Mouse (Mus musculus) forebrain, embryonic 13.5 days (tissue): ENCODE data around the gene Rgcc. TPM values are rescaled to one million over a fixed set of nuclear protein-coding genes. Genes with fewer than 3 reads are reported as not detected.

ENCODE experiments used
- polyA plus RNA-seq: library from polyadenylated mRNA; unstranded; fragments of >200 nt; fragmentation: Nextera tagmentation; extraction: Ambion mirVana; gene quantifications from 2 replicates; pipeline ENCODE4 v1.2.1, GENCODE M21; 2015

The Rgcc gene
- polyA plus RNA-seq, 1 experiment from 2014 or later = 106 TPM

Other genes with a start within 250 kb of the Rgcc start
- not detected in 2 replicates for gene Zfp957, start 54.3 kb downstream of the Rgcc start, polyA plus RNA-seq
- 38.9 and 42.7 TPM in 2 replicates for gene Naa16, start 89.1 kb upstream of the Rgcc start, polyA plus RNA-seq
- gene Mtrf1, start 96.1 kb upstream of the Rgcc start, polyA plus RNA-seq = 9.8 and 11.3 TPM in 2 replicates
- gene Kbtbd7, start 124.9 kb upstream of the Rgcc start, polyA plus RNA-seq = 16.0 and 16.6 TPM in 2 replicates
- 4.4 and 5.4 TPM in 2 replicates for gene Kbtbd6, start 150.2 kb upstream of the Rgcc start, polyA plus RNA-seq
- 3.0 and 3.7 TPM in 2 replicates for gene Elf1, start 179.5 kb upstream of the Rgcc start, polyA plus RNA-seq
- 48.8 and 51.4 TPM in 2 replicates for gene Wbp4, start 179.9 kb upstream of the Rgcc start, polyA plus RNA-seq